Mouse (Mus musculus) myocyte (in vitro differentiated cells): ENCODE data around the gene Gm42906.

ENCODE experiments used
- CEBPB ChIP-seq: IDR thresholded peaks from 2 replicates; pipeline ENCODE4 v1.6.1; 2011; ENCODE audit warnings: mild to moderate bottlenecking, moderate library complexity; ENCODE audit not compliant: poor library complexity, insufficient read depth, severe bottlenecking
- E2F4 ChIP-seq: IDR thresholded peaks from one replicate; pipeline ENCODE4 v1.6.1; 2011; ENCODE audit warnings: mild to moderate bottlenecking, control low read depth, moderate library complexity; ENCODE audit not compliant: insufficient read depth
- MAX ChIP-seq: IDR thresholded peaks from one replicate; pipeline ENCODE4 v1.6.1; 2011; ENCODE audit warnings: low read depth, mild to moderate bottlenecking, control low read depth
- MYOD1 ChIP-seq, 3 experiments: IDR thresholded peaks; one replicate each; pipeline ENCODE4 v1.6.1; 2011; ENCODE audit warnings: control low read depth in 2 of 3, low read depth in 2 of 3, mild to moderate bottlenecking in 2 of 3, moderate library complexity in 1 of 3; ENCODE audit not compliant: insufficient read length in 2 of 3, control insufficient read depth in 1 of 3
- MYOG ChIP-seq, 3 experiments: IDR thresholded peaks; one replicate each; pipeline ENCODE4 v1.6.1; 2011; ENCODE audit warnings: control low read depth in 2 of 3, low read depth in 2 of 3, mild to moderate bottlenecking in 2 of 3; ENCODE audit not compliant: insufficient read length in 2 of 3, control insufficient read depth in 1 of 3, insufficient read depth in 1 of 3
- POLR2A ChIP-seq: IDR thresholded peaks from one replicate; pipeline ENCODE4 v1.6.1; 2011; ENCODE audit warnings: low read depth, mild to moderate bottlenecking, control low read depth, moderate library complexity; ENCODE audit not compliant: insufficient read length
- POLR2AphosphoS2 ChIP-seq: IDR thresholded peaks from one replicate; pipeline ENCODE4 v1.6.1; 2011; ENCODE audit warnings: low read depth, control low read depth; ENCODE audit not compliant: insufficient read length
- SRF ChIP-seq: IDR thresholded peaks from one replicate; pipeline ENCODE4 v1.6.1; 2011; ENCODE audit warnings: low read depth; ENCODE audit not compliant: control insufficient read depth, insufficient read length
- TCF12 ChIP-seq: IDR thresholded peaks from one replicate; pipeline ENCODE4 v1.6.1; 2011; ENCODE audit warnings: mild to moderate bottlenecking, control low read depth; ENCODE audit not compliant: poor library complexity, insufficient read depth, severe bottlenecking
- TCF3 ChIP-seq: IDR thresholded peaks from one replicate; pipeline ENCODE4 v1.6.1; 2011; ENCODE audit warnings: low read depth, control low read depth; ENCODE audit not compliant: insufficient read length
- USF1 ChIP-seq: IDR thresholded peaks from one replicate; pipeline ENCODE4 v1.6.1; 2011; ENCODE audit warnings: low read depth, mild to moderate bottlenecking, control low read depth, moderate library complexity

GRCm38 (mm10) chr5:151270815-151271214, 157.1 kb downstream of the Gm42906 start:
- TF ChIP-seq MAX (no peak), MYOD1 (IDR thresholded peaks at IDR 0.05; ENCODE audit: control insufficient read depth in 1 of 3, insufficient read length in 2 of 3, low read depth in 2 of 3) (no peak), E2F4 (no peak), POLR2A (no peak), POLR2AphosphoS2 (no peak), CEBPB (no peak), TCF3 (no peak), TCF12 (no peak), SRF (no peak), MYOG (IDR thresholded peaks at IDR 0.05; ENCODE audit: control insufficient read depth in 1 of 3, insufficient read depth in 1 of 3, insufficient read length in 2 of 3, low read depth in 2 of 3) (no peak), USF1 (no peak)
